Mouse (Mus musculus) hindbrain, embryonic 15.5 days (tissue): ENCODE measurements around the gene Hpse2. TPM values are rescaled to one million over a fixed set of nuclear protein-coding genes. Genes with fewer than 3 reads are reported as not detected.
A peak's percentile ranks its signal among the peaks of the same experiment; 100 is the strongest.
"Not testable (repeated sequence)": the region's sequence is repeated elsewhere in the genome, so short reads cannot be mapped to it uniquely, and the experiment has no call there.

ENCODE experiments used
- ATAC-seq: fragments of 200-750 bp; cut with Nextera tagmentation; 2 replicates; pipeline ENCODE4 v1.8.0; 2017; ENCODE audit warnings: low read depth, moderate number of reproducible peaks, moderate TSS enrichment; ENCODE audit not compliant: low FRiP score
- H3K27ac ChIP-seq: fragments of 300-500 bp; sonication (generic); replicated peaks from 2 replicates; pipeline ENCODE4 v1.5.1; 2015; ENCODE audit warnings: mild to moderate bottlenecking, inconsistent platforms
- H3K27me3 ChIP-seq: fragments of 300-500 bp; sonication (generic); 2 replicates; pipeline ENCODE4 v1.6.1; 2015; ENCODE audit warnings: control low read depth, inconsistent platforms
- H3K36me3 ChIP-seq: fragments of 300-500 bp; sonication (generic); 2 replicates; pipeline ENCODE4 v1.6.1; 2015; ENCODE audit warnings: control low read depth, inconsistent platforms
- H3K4me1 ChIP-seq: fragments of 300-500 bp; sonication (generic); replicated peaks from 2 replicates; pipeline ENCODE4 v1.6.1; 2015; ENCODE audit warnings: control low read depth, inconsistent platforms
- H3K4me2 ChIP-seq: fragments of 300-500 bp; sonication (generic); 2 replicates; pipeline ENCODE4 v1.6.1; 2015; ENCODE audit warnings: moderate library complexity, mild to moderate bottlenecking, inconsistent platforms
- H3K4me3 ChIP-seq: fragments of 300-500 bp; sonication (generic); 2 replicates; pipeline ENCODE4 v1.5.1; 2015; ENCODE audit warnings: mild to moderate bottlenecking, inconsistent platforms
- H3K9ac ChIP-seq: fragments of 300-500 bp; sonication (generic); 2 replicates; pipeline ENCODE4 v1.6.1; 2015; ENCODE audit warnings: inconsistent platforms
- H3K9me3 ChIP-seq: fragments of 300-500 bp; sonication (generic); 2 replicates; pipeline ENCODE4 v1.6.1; 2016; ENCODE audit warnings: control low read depth, inconsistent platforms
- WGBS: fragments of 180-500 bp; shearing (Covaris S2); methylation state at CpG from one replicate; pipeline ENCODE4 v1.1.7; 2015; 5-methylcytosine and 5-hydroxymethylcytosine counted together
- polyA plus RNA-seq: library from polyadenylated mRNA; unstranded; fragments of >200 nt; fragmentation: Nextera tagmentation; extraction: Ambion mirVana; gene quantifications from 2 replicates; pipeline ENCODE4 v1.2.1, GENCODE M21; 2015

Hpse2 gene
- polyA plus RNA-seq, 1 experiment from 2014 or later = 0.32 TPM

DNA sequence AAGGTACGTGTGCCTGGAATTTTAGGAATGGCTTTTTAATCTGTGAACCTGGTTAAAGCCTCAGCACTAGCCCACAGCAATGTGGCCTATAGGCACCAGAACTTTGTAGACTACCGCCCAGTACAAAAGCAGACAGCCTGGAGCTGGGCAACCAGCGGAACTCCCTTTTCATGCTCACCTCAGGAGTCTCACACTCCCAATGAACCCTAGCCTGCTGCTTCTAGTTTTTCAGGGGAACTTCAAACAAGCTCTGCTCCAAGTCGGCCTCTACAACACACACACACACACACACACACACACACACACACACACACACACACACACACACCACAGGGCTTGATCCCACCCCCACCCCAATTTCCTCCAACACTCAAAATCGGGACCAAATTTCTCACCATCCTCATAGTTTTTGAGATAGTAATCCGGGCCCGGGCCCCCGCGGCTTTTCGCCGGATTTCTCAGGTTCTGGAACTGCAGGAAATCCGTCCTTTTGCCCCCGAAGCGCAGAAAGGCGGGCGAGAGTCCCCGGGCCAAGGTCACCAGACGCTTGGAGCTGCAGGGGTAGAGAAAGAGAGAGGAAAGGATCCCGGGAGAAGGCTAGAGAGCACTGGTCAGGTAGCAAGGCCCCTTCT is 3.7 kb downstream of the Hpse2 start:
- 3% methylated on average over 19 of the region's 19 CpGs for WGBS
- peaks cover 37% of the 10 kb centered on the region for H3K4me1 ChIP-seq
- H3K27me3 ChIP-seq = peaks cover 67% of the 10 kb centered on the region
- no peak overlapping the region for H3K27ac ChIP-seq
- H3K9ac ChIP-seq = no peak overlapping the region
- no peak for ATAC-seq
- H3K4me3 ChIP-seq = peak overlapping the region; percentile 33
- peak overlapping the region; percentile 63 for H3K4me2 ChIP-seq
- H3K36me3 ChIP-seq = no peaks in the 10 kb centered on the region
- H3K9me3 ChIP-seq = no peaks in the 10 kb centered on the region

DNA sequence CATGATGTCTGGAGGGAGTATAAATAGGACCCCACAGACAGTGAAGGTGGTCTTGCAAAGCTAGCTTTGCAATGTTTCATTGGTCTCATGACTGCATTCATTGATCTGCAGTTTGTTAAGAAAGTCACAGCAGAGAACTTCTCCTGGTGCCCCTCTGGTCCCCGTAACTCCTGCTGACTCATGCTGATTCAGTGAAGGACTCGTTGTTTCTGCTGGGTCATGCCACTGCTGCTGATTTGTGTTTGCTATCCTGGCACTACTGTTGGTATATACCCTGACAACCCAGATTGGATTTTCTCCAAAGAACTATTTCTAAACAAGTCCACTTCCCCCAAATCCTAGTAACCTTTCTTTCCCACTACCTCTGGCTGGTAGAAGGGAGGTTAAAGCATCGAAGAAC is 29.3 kb downstream of the Hpse2 start:
- Histone ChIP-seq H3K4me3 (no peak overlapping the region), H3K4me2 (no peak overlapping the region), H3K27me3 (no peaks in the 10 kb centered on the region), H3K9me3 (no peaks in the 10 kb centered on the region), H3K9ac (no peak overlapping the region), H3K36me3 (no peaks in the 10 kb centered on the region), H3K27ac (no peak overlapping the region), H3K4me1 (no peaks in the 10 kb centered on the region)
- ATAC-seq = no peak
- 88% methylated on average over 3 of the region's 3 CpGs for WGBS

DNA sequence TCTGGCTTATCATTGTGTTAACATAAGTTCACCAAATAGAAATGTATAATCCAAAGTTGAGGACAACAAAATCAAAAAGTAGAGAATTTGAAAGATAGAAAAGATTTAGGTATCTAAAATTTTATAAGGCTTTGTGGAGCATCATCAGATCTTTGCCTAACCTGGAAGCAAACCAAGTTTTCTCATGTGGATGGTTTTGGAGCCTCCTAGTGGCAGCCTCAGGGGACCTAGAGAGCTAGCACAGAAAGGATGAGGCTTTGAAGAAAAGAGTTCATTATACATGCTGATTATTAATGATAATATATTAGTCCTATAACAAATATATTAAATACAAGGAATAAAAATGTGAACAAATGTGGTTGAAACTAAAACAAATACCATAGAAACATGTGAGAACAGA is 77.0 kb downstream of the Hpse2 start:
- Histone ChIP-seq H3K36me3 (no peaks in the 10 kb centered on the region), H3K9me3 (no peaks in the 10 kb centered on the region), H3K27me3 (no peaks in the 10 kb centered on the region), H3K9ac (no peak overlapping the region), H3K4me2 (no peak overlapping the region), H3K4me3 (no peak overlapping the region), H3K4me1 (no peaks in the 10 kb centered on the region), H3K27ac (no peak overlapping the region)
- no peak for ATAC-seq

DNA sequence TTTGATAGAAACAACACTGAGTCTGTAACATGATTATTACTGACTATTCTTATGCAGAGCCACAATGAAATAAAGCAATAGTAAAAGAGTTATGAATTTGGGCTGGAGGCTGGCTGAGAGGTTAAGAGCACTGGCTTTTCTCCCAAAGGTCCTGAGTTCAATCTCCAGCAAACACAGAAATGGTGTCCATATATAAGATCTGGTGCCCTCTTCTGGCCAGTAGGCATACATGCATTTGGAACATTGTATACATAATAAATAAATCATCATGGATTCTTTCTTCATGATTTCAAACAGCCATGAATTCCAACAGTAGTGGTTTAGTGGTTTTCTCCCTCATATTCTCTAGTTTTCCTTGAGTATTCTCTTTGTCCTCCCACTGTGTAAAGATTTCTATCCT is 81.4 kb downstream of the Hpse2 start:
- Histone ChIP-seq H3K36me3 (no peaks in the 10 kb centered on the region), H3K4me2 (no peak overlapping the region), H3K4me1 (no peaks in the 10 kb centered on the region), H3K9me3 (0 out of 2 replicates have a peak, but pooled peaks cover 4% of the 10 kb centered on the region), H3K9ac (no peak overlapping the region), H3K27me3 (no peaks in the 10 kb centered on the region), H3K4me3 (no peak overlapping the region), H3K27ac (no peak overlapping the region)
- ATAC-seq = no peak

DNA sequence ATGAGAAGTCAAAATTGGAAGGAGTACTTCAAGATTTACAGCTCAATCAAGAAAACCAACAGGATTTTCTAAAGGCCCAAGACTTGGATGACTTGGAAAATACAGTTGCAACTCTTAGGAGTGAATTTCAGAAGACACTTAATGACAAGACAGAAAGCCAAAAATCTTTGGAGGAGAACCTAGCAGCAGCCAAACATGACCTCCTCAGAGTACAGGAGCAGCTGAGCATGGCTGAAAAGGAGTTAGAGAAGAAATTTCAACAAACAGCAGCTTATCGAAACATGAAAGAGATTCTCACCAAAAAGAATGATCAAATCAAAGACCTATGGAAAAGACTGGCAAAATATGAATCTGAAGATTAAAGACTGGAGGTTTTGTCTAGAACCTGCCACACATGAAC is 106.8 kb downstream of the Hpse2 start:
- H3K9me3 ChIP-seq, H3K27ac ChIP-seq, H3K4me2 ChIP-seq, H3K9ac ChIP-seq, H3K4me1 ChIP-seq, H3K4me3 ChIP-seq, ATAC-seq, H3K36me3 ChIP-seq, H3K27me3 ChIP-seq: not testable (repeated sequence)
- WGBS = 89% methylated on average over 1 of the region's 1 CpGs

DNA sequence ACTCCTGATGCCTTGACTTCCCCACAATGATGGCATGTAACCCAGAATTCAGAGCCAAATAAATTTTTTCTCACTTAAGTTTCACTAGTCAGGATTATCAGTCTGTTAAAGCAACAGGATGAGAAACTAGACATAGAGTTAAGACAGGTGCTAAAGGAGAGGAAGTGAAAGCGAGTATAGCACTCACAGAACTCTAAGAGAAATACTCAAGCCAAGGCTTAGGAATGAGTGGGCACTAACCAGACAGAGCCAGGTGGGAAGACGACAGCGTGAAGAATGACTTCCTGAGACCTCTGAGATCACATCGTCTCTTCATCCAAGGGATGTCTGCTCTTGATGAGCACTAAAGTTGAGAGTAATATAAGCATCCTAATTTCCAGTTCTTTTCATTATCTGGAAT is 144.2 kb downstream of the Hpse2 start:
- WGBS = 93% methylated on average over 4 of the region's 4 CpGs
- H3K36me3 ChIP-seq = no peaks in the 10 kb centered on the region
- H3K27ac ChIP-seq = no peak overlapping the region
- no peak overlapping the region for H3K4me3 ChIP-seq
- no peak overlapping the region for H3K9ac ChIP-seq
- ATAC-seq = no peak
- no peaks in the 10 kb centered on the region for H3K27me3 ChIP-seq
- no peaks in the 10 kb centered on the region for H3K9me3 ChIP-seq
- H3K4me1 ChIP-seq = no peaks in the 10 kb centered on the region
- H3K4me2 ChIP-seq = no peak overlapping the region

DNA sequence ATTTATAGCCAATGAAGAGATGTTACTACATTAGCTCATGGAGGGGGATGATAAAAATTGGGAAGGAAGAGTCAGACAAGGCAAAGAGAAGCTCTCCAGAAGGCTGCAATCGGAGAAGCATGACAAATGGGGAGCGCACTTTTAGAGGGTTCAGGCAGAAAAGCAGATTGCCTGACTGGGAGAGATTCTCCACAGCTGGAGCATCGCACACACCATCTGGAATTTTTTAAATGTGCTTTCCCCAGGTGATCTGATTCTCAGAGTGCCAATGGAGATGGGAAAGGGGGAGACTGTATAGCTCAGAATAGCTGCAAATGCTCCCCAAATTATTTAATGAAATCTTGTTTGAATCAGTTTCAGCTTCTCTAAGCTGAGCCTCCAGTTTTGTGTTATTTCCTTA is 156.4 kb downstream of the Hpse2 start:
- H3K4me1 ChIP-seq = no peaks in the 10 kb centered on the region
- no peaks in the 10 kb centered on the region for H3K36me3 ChIP-seq
- no peak for ATAC-seq
- no peaks in the 10 kb centered on the region for H3K27me3 ChIP-seq
- 65% methylated on average over 3 of the region's 3 CpGs for WGBS
- no peak overlapping the region for H3K4me3 ChIP-seq
- no peak overlapping the region for H3K9ac ChIP-seq
- no peak overlapping the region for H3K27ac ChIP-seq
- no peak overlapping the region for H3K4me2 ChIP-seq
- no peaks in the 10 kb centered on the region for H3K9me3 ChIP-seq

DNA sequence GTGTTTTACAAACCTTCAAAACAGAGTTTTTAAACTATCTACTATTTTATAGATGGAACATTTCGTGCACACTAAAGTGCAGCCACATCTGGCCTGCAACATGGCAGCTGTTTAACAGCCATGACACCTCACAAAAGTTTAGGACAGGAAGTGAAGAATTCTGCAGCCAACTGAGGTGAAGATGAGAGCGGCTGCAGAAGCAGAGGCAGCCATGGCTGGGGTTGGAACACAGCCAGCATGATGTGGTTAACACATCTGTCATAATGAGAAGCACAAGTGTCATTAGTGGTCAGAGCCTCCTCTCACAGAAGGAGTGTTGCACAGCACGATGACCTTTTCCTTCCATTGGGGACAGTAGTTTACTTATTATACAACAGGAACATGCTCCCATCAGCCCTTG is 194.6 kb downstream of the Hpse2 start:
- Histone ChIP-seq H3K4me1 (no peaks in the 10 kb centered on the region), H3K4me3 (no peak overlapping the region), H3K27ac (no peak overlapping the region), H3K4me2 (no peak overlapping the region), H3K9ac (no peak overlapping the region), H3K27me3 (no peaks in the 10 kb centered on the region), H3K9me3 (no peaks in the 10 kb centered on the region), H3K36me3 (no peaks in the 10 kb centered on the region)
- no peak for ATAC-seq
- WGBS = 74% methylated on average over 3 of the region's 3 CpGs

DNA sequence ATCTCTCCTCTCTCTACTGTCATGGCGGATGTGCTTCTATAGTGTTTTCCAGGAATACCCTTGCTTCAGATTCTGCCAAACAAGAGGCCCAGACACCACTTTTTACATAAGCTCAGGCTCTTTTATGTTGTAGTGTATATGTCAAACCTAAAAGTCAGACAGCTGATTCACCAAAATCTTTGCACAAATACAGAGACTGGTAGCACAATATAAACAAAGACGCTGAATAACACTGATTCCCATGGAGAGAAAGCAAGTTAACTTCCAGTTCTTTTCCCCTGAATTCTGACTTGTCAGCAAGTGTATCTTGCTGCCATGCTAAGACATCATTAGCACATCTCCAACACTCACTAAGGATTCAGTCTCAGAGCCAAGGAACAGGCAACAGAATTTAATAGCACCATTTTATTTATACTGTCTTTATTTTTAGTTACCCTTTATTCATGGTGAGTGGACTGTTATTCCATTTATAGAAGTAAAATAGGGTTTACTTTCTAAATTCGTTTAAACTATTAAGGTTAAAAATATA is 212.7 kb downstream of the Hpse2 start:
- Histone ChIP-seq H3K4me1 (no peaks in the 10 kb centered on the region), H3K9me3 (no peaks in the 10 kb centered on the region), H3K4me2 (no peak overlapping the region), H3K27ac (no peak overlapping the region), H3K9ac (no peak overlapping the region), H3K4me3 (no peak overlapping the region), H3K27me3 (no peaks in the 10 kb centered on the region), H3K36me3 (no peaks in the 10 kb centered on the region)
- ATAC-seq = no peak
- 86% methylated on average over 3 of the region's 3 CpGs for WGBS

DNA sequence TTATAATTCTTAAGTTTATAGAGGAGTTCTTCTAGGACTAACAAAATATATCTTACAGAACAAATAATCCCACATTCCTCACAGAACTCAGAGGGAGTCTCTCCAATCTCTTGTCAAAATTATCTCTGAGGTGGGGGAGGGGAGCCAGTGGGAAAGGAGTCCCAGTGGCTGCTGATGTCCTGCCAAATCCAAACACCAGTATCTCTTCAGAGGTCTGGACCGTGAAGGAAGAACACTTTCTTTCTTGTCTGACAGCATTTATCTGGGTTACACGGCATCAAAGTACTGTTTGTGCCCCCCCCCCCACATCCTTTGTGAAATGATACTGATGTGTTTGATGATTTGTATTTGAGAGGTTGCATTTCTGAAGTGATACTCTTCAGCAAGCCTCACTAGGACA is 213.3 kb downstream of the Hpse2 start:
- H3K27me3 ChIP-seq = no peaks in the 10 kb centered on the region
- H3K9me3 ChIP-seq = no peaks in the 10 kb centered on the region
- no peaks in the 10 kb centered on the region for H3K36me3 ChIP-seq
- H3K4me3 ChIP-seq = no peak overlapping the region
- no peak for ATAC-seq
- H3K4me1 ChIP-seq = no peaks in the 10 kb centered on the region
- H3K4me2 ChIP-seq = no peak overlapping the region
- no peak overlapping the region for H3K27ac ChIP-seq
- H3K9ac ChIP-seq = no peak overlapping the region
- 76% methylated on average over 2 of the region's 2 CpGs for WGBS

DNA sequence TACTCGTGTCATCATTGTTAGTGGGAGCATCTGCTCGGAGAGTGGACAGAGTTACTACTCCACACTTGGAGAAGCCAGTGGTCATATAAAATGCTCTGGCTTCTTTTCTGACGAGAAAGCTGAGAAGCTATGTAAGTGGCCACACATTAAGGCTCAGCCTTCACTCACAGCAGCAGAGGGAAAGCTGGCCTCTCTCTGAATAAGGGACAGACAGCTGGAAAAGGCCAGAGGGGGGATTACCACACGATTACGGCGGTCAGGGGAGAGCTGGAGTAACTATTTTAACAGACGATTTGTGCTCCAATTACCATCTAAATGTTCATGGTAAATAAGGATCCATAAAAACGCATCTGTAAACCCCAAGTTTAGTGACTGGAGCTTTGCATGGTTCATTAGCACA is 232.1 kb downstream of the Hpse2 start:
- H3K9me3 ChIP-seq = no peaks in the 10 kb centered on the region
- no peak overlapping the region for H3K9ac ChIP-seq

DNA sequence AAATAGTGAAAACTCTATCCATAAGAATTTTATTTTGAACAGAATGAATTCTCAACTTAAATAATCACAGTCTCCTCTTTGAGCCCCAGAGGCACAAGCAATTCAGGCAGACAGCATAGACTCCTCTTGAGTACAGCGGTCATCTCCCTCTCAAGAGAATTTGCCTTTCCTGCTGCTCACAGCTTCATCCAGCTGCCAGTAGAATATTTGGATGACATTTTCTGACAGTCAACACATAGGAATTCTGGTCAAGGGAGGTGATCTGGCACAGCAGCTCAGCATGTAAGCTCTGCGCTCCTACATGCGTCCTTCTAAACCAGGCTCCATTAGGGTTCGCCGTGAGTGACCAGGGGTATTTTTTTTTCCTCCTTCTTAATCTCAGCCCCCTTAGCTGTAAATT is 232.6 kb downstream of the Hpse2 start:
- Histone ChIP-seq H3K27me3 (no peaks in the 10 kb centered on the region), H3K4me1 (no peaks in the 10 kb centered on the region), H3K9ac (no peak overlapping the region), H3K27ac (no peak overlapping the region), H3K4me3 (no peak overlapping the region), H3K9me3 (no peaks in the 10 kb centered on the region), H3K4me2 (no peak overlapping the region), H3K36me3 (no peaks in the 10 kb centered on the region)
- no peak for ATAC-seq
- WGBS = 87% methylated on average over 5 of the region's 5 CpGs

More for the DNA sequence above, 232.1 kb downstream of the Hpse2 start:
- Histone ChIP-seq H3K27ac (no peak overlapping the region), H3K4me1 (no peaks in the 10 kb centered on the region), H3K4me2 (no peak overlapping the region), H3K4me3 (no peak overlapping the region), H3K27me3 (no peaks in the 10 kb centered on the region), H3K36me3 (no peaks in the 10 kb centered on the region)
- 56% methylated on average over 8 of the region's 8 CpGs for WGBS
- ATAC-seq = no peak

DNA sequence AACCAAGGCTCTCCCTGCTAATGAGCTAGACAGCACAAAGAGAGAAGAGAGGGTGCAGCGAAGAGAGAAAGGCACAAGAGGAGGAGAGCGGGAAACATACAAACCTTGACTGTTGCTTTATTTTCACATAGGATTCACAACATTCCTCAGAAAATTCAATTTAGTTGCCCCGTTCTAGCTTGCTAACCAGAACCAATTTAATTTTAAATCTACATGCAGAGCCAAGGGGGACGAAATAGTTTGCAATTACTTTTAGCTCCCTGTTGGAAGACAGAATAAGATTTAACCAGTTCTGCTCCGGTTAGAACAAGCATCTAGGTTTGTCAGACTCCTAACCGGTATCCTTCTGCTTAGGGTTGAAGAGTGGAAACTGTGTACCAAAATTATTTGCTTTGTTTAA is 240.3 kb downstream of the Hpse2 start:
- Histone ChIP-seq H3K4me3 (no peak overlapping the region), H3K27me3 (no peaks in the 10 kb centered on the region), H3K9ac (no peak overlapping the region), H3K4me2 (no peak overlapping the region), H3K27ac (no peak overlapping the region; the same call in 1 of the 2 replicates), H3K4me1 (no peaks in the 10 kb centered on the region), H3K9me3 (no peaks in the 10 kb centered on the region), H3K36me3 (no peaks in the 10 kb centered on the region)
- 73% methylated on average over 6 of the region's 6 CpGs for WGBS
- ATAC-seq = no peak
